Mouse (Mus musculus): Measurements from ENCODE around the gene Gm36079.
A peak's percentile ranks its signal among the peaks of the same experiment; 100 is the strongest.
"Not testable (repeated sequence)": the region's sequence is repeated elsewhere in the genome, so short reads cannot be mapped to it uniquely, and the experiment has no call there.

Gene Gm36079

GRCm38 (mm10) chr13:120021477-120021876, 5.3 kb downstream of the Gm36079 start:
- DNase-seq (ENCODE audit: low spot score in 2 of 2), result peak in 1 of 2 experiments; percentile 11

- not testable (repeated sequence) for DNase-seq (ENCODE audit: low spot score in 2 of 2)
These were observed 11.3 kb downstream of the Gm36079 start for GRCm38 (mm10) chr13:120015348-120016007.

GRCm38 (mm10) chr13:120013962-120014361, 12.8 kb downstream of the Gm36079 start:
- DNase-seq (ENCODE audit: low spot score in 2 of 2), result not testable (repeated sequence)

GRCm38 (mm10) chr13:120013544-120013943, 13.3 kb downstream of the Gm36079 start:
- not testable (repeated sequence) for DNase-seq (ENCODE audit: low spot score in 2 of 2)

GRCm38 (mm10) chr13:120010068-120010467, 16.7 kb downstream of the Gm36079 start:
- not testable (repeated sequence) for DNase-seq (ENCODE audit: low spot score in 2 of 2)

- DNase-seq (ENCODE audit: low spot score in 2 of 2), result not testable (repeated sequence)
These were observed 27.6 kb downstream of the Gm36079 start for GRCm38 (mm10) chr13:119999215-119999614.

- DNase-seq (ENCODE audit: low spot score in 2 of 2), result not testable (repeated sequence)
These were observed 28.2 kb downstream of the Gm36079 start for GRCm38 (mm10) chr13:119998442-119999086.

GRCm38 (mm10) chr13:119991917-119992496, 34.8 kb downstream of the Gm36079 start:
- not testable (repeated sequence) for DNase-seq (ENCODE audit: low spot score in 2 of 2)

GRCm38 (mm10) chr13:119991264-119991663, 35.5 kb downstream of the Gm36079 start:
- not testable (repeated sequence) for DNase-seq (ENCODE audit: low spot score in 2 of 2)

All from spleen, postnatal 10 days (tissue).